Mouse (Mus musculus) CH12.LX (cell line): ENCODE results near the gene Stk40. TPM values are rescaled to one million over a fixed set of nuclear protein-coding genes. Genes with fewer than 3 reads are reported as not detected.

Source experiments
- DNase-seq: peaks from one replicate; pipeline ENCODE4 v3.0.0-alpha.2; 2013; ENCODE audit errors: extremely low read depth
- H3K27ac ChIP-seq: 2 replicates; pipeline ENCODE4 v1.5.1; 2012; ENCODE audit warnings: low read depth, mild to moderate bottlenecking, control low read depth, moderate library complexity; ENCODE audit not compliant: insufficient read depth
- H3K27me3 ChIP-seq: replicated peaks from 2 replicates; pipeline ENCODE3; 2012; ENCODE audit warnings: inconsistent platforms
- H3K36me3 ChIP-seq, 2 experiments: replicated peaks in 1 of 2; 2 replicates each; pipeline versions ENCODE3 to v1.6.1; 2012; ENCODE audit warnings: inconsistent platforms in 1 of 2, low read length in 1 of 2, mild to moderate bottlenecking in 1 of 2, mixed read lengths in 1 of 2, moderate library complexity in 1 of 2; ENCODE audit not compliant: control insufficient read depth in 1 of 2, insufficient read depth in 1 of 2
- H3K4me1 ChIP-seq, 2 experiments: 2 replicates each; pipeline ENCODE4 v1.6.1; 2012; ENCODE audit warnings: inconsistent platforms in 1 of 2, moderate library complexity in 1 of 2; ENCODE audit not compliant: insufficient read depth in 2 of 2, control insufficient read depth in 1 of 2
- H3K4me2 ChIP-seq: 2 replicates; pipeline ENCODE4 v1.6.1; 2012; ENCODE audit warnings: low read depth, mild to moderate bottlenecking, control low read depth; ENCODE audit not compliant: poor library complexity, insufficient read depth, severe bottlenecking
- H3K4me3 ChIP-seq, 3 experiments: fragments of 150-350 bp in 1 of 3; sonication (generic) in 1 of 3; replicated peaks in 1 of 3; 2 replicates each; pipeline versions ENCODE3 to v1.5.1; 2011 to 2012; ENCODE audit warnings: low read depth in 2 of 3, low read length in 2 of 3, mild to moderate bottlenecking in 2 of 3, moderate library complexity in 2 of 3, control low read depth in 1 of 3, improper control_type of control experiment in 1 of 3, inconsistent platforms in 1 of 3, mixed read lengths in 1 of 3; ENCODE audit not compliant: poor library complexity in 1 of 3
- H3K79me2 ChIP-seq: replicated peaks from 2 replicates; pipeline ENCODE4 v1.6.1; 2012; ENCODE audit warnings: mild to moderate bottlenecking, moderate library complexity; ENCODE audit not compliant: control insufficient read depth, poor library complexity, insufficient read depth, severe bottlenecking; ENCODE audit errors: extremely low read depth
- H3K9ac ChIP-seq: 2 replicates; pipeline ENCODE4 v1.6.1; 2012; ENCODE audit warnings: low read depth, mild to moderate bottlenecking, control low read depth, moderate library complexity; ENCODE audit not compliant: insufficient read depth
- H3K9me3 ChIP-seq: replicated peaks from 2 replicates; pipeline ENCODE3; 2012; ENCODE audit warnings: low read length, inconsistent platforms, mixed read lengths
- CHD1 ChIP-seq: IDR thresholded peaks from 2 replicates; pipeline ENCODE4 v1.6.1; 2012; ENCODE audit warnings: low read depth, low read length, improper control_type of control experiment, inconsistent platforms
- CHD2 ChIP-seq: IDR thresholded peaks from 2 replicates; pipeline ENCODE4 v1.6.1; 2011; ENCODE audit warnings: low read length, improper control_type of control experiment
- CTCF ChIP-seq, 2 experiments: IDR thresholded peaks in 1 of 2; conservative IDR thresholded peaks in 1 of 2; 2 replicates each; pipeline ENCODE4 v1.5.1; 2011 to 2012; ENCODE audit warnings: low read depth in 2 of 2, low read length in 2 of 2, improper control_type of control experiment in 1 of 2, inconsistent platforms in 1 of 2, mild to moderate bottlenecking in 1 of 2, moderate library complexity in 1 of 2
- E2F4 ChIP-seq: IDR thresholded peaks from 2 replicates; pipeline ENCODE4 v1.6.1; 2011; ENCODE audit warnings: low read depth, low read length, improper control_type of control experiment; ENCODE audit not compliant: insufficient replicate concordance
- ELF1 ChIP-seq: IDR thresholded peaks from 2 replicates; pipeline ENCODE4 v1.6.1; 2014; ENCODE audit warnings: low read depth, mild to moderate bottlenecking, inconsistent platforms, low read length, improper control_type of control experiment
- EP300 ChIP-seq: IDR thresholded peaks from 2 replicates; pipeline ENCODE4 v1.6.1; 2011; ENCODE audit warnings: low read length, improper control_type of control experiment
- JUND ChIP-seq: conservative IDR thresholded peaks from 2 replicates; pipeline ENCODE4 v1.6.1; 2011; ENCODE audit warnings: low read depth, low read length, improper control_type of control experiment
- KAT2A ChIP-seq: IDR thresholded peaks from 2 replicates; pipeline ENCODE4 v1.6.1; 2012; ENCODE audit warnings: low read length, improper control_type of control experiment, inconsistent platforms; ENCODE audit not compliant: insufficient replicate concordance
- MAZ ChIP-seq: IDR thresholded peaks from 2 replicates; pipeline ENCODE4 v1.6.1; 2012; ENCODE audit warnings: low read depth, mild to moderate bottlenecking, inconsistent platforms, low read length, improper control_type of control experiment, moderate library complexity
- MEF2A ChIP-seq: IDR thresholded peaks from 2 replicates; pipeline ENCODE4 v1.6.1; 2014; ENCODE audit warnings: low read depth, mild to moderate bottlenecking, inconsistent platforms, low read length, improper control_type of control experiment, borderline replicate concordance
- MYC ChIP-seq: IDR thresholded peaks from 2 replicates; pipeline ENCODE4 v1.6.1; 2011; ENCODE audit warnings: low read depth, mild to moderate bottlenecking, improper control_type of control experiment, low read length
- NELFE ChIP-seq: IDR thresholded peaks from 2 replicates; pipeline ENCODE4 v1.6.1; 2011; ENCODE audit warnings: low read depth, low read length, improper control_type of control experiment
- NRF1 ChIP-seq: IDR thresholded peaks from 2 replicates; pipeline ENCODE4 v1.6.1; 2014; ENCODE audit warnings: low read depth, mild to moderate bottlenecking, inconsistent platforms, low read length, improper control_type of control experiment, moderate library complexity
- RAD21 ChIP-seq: IDR thresholded peaks from 2 replicates; pipeline ENCODE4 v1.6.1; 2011; ENCODE audit warnings: low read depth, mild to moderate bottlenecking, low read length, improper control_type of control experiment, moderate library complexity
- SIN3A ChIP-seq: IDR thresholded peaks from 2 replicates; pipeline ENCODE4 v1.6.1; 2012; ENCODE audit warnings: low read length, improper control_type of control experiment, inconsistent platforms
- SMC3 ChIP-seq: IDR thresholded peaks from 2 replicates; pipeline ENCODE4 v1.6.1; 2011; ENCODE audit warnings: low read depth, low read length, improper control_type of control experiment
- TBP ChIP-seq: conservative IDR thresholded peaks from 2 replicates; pipeline ENCODE4 v1.6.1; 2011; ENCODE audit warnings: low read depth, low read length, improper control_type of control experiment
- ZKSCAN1 ChIP-seq: IDR thresholded peaks from 2 replicates; pipeline ENCODE4 v1.6.1; 2012; ENCODE audit warnings: low read depth, inconsistent platforms, low read length, improper control_type of control experiment, borderline replicate concordance
- dilution Hi-C: fragments of 300-500 bp; cut with MboI; formaldehyde crosslinking; loops from 2 replicates; pipeline ENCODE4 v1.14.3; 2020; ENCODE audit warnings: low sequenced_read_pairs; ENCODE audit not compliant: extremely low pct_unique_long_range_greater_than_20kb, extremely low pct_ligation_motif_present
- in situ Hi-C: fragments of 300-500 bp; cut with MboI; formaldehyde crosslinking; loops from 3 replicates; pipeline ENCODE4 v1.14.3; 2019; ENCODE audit warnings: low sequenced_read_pairs, low pct_ligation_motif_present, low pct_unique_long_range_greater_than_20kb, mixed read lengths
- polyA plus RNA-seq: library from polyadenylated mRNA; unstranded; fragments of >175 nt; gene quantifications from 2 replicates; pipeline ENCODE4 v1.2.1, GENCODE M21; 2012; ENCODE audit warnings: low read depth; ENCODE audit not compliant: insufficient read length
- total RNA-seq, 2 experiments: library from RNA; depleted of rRNA; stranded (reverse); fragments of 300-350 nt in 1 of 2; fragments of >200 nt in 1 of 2; gene quantifications; 2 replicates each; pipeline ENCODE4 v1.2.3; 2012 to 2014

Gene Stk40
- total and polyA plus RNA-seq, 3 experiments = 8.6 to 33.0 (median 16.4) TPM

DNA sequence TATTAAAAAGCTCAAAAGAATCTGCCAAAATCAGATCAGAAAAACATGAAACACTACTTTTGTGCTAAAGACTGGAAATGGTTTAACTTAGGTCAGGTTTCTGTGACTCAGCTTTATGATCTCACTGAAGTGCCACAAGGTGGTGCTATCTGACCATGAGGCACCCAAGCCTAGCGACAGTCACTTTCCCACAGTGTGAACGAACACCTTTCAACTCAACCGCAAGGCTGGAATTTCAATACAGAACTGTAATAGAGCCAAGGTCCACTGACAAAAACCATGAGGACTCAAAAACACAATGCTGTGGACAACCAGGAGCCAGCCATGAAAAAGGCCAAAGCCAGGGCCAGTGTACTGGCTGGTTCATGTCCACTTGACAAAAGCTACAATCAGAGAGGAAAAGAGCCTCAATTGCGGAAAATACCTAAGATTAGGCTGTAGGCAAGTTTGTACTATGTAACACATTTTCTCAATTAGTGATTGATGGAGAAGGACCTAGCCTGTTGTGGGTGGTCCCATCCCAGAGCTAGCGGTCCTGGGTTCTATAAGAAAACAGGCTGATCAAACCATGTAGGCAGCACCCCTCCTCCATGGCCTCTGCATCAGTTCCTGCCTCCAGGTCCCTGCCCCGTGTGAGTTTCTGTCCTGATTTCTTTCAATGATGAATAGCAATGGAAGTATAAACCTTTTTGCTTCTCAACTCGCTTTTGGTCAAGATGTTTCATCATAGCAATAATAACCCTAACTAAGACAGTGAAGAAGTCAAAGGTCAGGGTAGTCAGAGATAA lies 77.6 kb downstream of the Stk40 start:
- 0 out of 2 replicates have a peak, but pooled peaks have one; percentile 31 for TF ChIP-seq MYC
- peak; percentile 68 for TF ChIP-seq SMC3
- TF ChIP-seq MAZ = no peak
- TF ChIP-seq CTCF (conservative IDR thresholded peaks at IDR 0.05 in 1 of 2, IDR thresholded peaks at IDR 0.05 in 1 of 2; ENCODE audit: low read depth in 2 of 2, low read length in 2 of 2) = peak in 1 of 2 experiments; percentile 76; a peak in 2 of 4 replicates
- no peak for TF ChIP-seq TBP
- TF ChIP-seq RAD21 = peak; percentile 72
- TF ChIP-seq MEF2A = no peak
- DNase-seq = peak; percentile 57
- no peak overlapping the region for H3K9ac ChIP-seq
- peaks cover 63 to 91% of the 10 kb centered on the region in 2 experiments for H3K36me3 ChIP-seq
- in situ Hi-C loops (no loop called here), dilution Hi-C loops (no loop called here)
- H3K4me3 ChIP-seq = no peak overlapping the region
- no peak overlapping the region for H3K27ac ChIP-seq
- 0 out of 4 replicates have a peak, but pooled peaks cover 0 to 5% of the 10 kb centered on the region in 2 experiments for H3K4me1 ChIP-seq
- H3K27me3 ChIP-seq = no peaks in the 10 kb centered on the region
- H3K4me2 ChIP-seq = no peak overlapping the region
- peaks cover 62% of the 10 kb centered on the region for H3K79me2 ChIP-seq
- no peaks in the 10 kb centered on the region for H3K9me3 ChIP-seq

DNA sequence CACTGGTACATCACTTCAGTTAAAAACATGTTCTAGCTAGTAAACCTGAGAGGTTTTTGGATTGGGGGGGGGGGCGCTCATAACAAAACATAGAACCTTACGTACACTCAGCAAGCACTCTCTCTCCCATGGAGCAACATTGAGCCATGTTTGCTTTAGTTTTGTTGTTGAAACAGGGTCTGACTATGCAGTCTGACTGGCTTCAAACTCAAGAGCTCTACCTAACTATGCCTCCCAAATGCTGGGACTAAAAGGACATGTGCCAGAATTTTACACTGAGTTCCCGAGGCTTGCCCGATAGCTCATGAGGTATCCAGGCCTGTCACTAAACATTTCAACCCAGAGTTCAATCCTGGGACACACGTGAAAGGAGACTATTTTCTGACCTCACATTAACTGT lies 79.3 kb downstream of the Stk40 start:
- H3K9me3 ChIP-seq = no peaks in the 10 kb centered on the region
- H3K27ac ChIP-seq = no peak overlapping the region
- no peak overlapping the region for H3K4me3 ChIP-seq
- H3K4me1 ChIP-seq = peaks cover 0 to 11% of the 10 kb centered on the region in 2 experiments; a peak in 2 of 4 replicates
- H3K4me2 ChIP-seq = no peak overlapping the region
- dilution Hi-C loops = no loop called here
- H3K27me3 ChIP-seq = no peaks in the 10 kb centered on the region
- in situ Hi-C loops = no loop called here
- DNase-seq = no peak
- peaks cover 54 to 93% of the 10 kb centered on the region in 2 experiments for H3K36me3 ChIP-seq
- no peak overlapping the region for H3K9ac ChIP-seq
- TF ChIP-seq MAZ (no peak), ELF1 (no peak), CHD1 (no peak), ZKSCAN1 (no peak), SIN3A (no peak), EP300 (no peak), TBP (no peak)
- peaks cover 78% of the 10 kb centered on the region for H3K79me2 ChIP-seq

DNA sequence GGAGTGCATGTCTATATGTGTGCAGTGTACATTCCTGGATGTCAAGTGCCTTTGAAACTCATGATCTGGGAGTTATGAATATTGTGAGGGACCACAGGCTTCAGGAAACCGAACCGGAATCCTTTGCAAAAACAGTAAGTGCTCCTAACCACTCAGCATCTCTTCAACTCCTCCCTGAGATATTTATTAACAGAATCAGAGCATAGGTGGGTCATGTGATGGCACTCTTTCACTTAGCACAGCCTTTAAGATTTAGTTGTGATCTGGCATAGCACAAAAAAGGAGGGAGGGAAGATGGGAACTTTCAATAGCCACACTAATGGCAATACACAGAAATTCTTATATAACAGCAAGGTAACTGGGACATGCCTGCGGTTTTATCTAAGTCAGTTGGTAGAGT lies 83.3 kb downstream of the Stk40 start:
- H3K4me2 ChIP-seq = no peak overlapping the region
- in situ Hi-C loops = no loop called here
- no peak overlapping the region for H3K9ac ChIP-seq
- no peaks in the 10 kb centered on the region for H3K27me3 ChIP-seq
- peaks cover 0 to 21% of the 10 kb centered on the region in 2 experiments; a peak in 2 of 4 replicates for H3K4me1 ChIP-seq
- no peaks in the 10 kb centered on the region for H3K9me3 ChIP-seq
- H3K4me3 ChIP-seq = no peak overlapping the region
- H3K27ac ChIP-seq = no peak overlapping the region
- peaks cover 92% of the 10 kb centered on the region for H3K79me2 ChIP-seq
- dilution Hi-C loops = no loop called here
- peaks cover 38 to 89% of the 10 kb centered on the region in 2 experiments for H3K36me3 ChIP-seq
- no peak for DNase-seq
- TF ChIP-seq NRF1 (no peak), SMC3 (no peak), JUND (no peak), CHD2 (no peak), EP300 (no peak), NELFE (no peak), E2F4 (no peak), KAT2A (no peak), ZKSCAN1 (no peak), CHD1 (no peak), RAD21 (no peak), CTCF (conservative IDR thresholded peaks at IDR 0.05 in 1 of 2, IDR thresholded peaks at IDR 0.05 in 1 of 2; ENCODE audit: low read depth in 2 of 2, low read length in 2 of 2) (no peak)
